Mouse (Mus musculus): ENCODE measurements around the gene Clk3.

Clk3 gene

GRCm38 (mm10) chr9:57770214-57770613 is 4.6 kb upstream of the Clk3 start:
- no peak for DNase-seq (ENCODE audit: low spot score)

GRCm38 (mm10) chr9:57769539-57770069 is 3.9 kb upstream of the Clk3 start:
- no peak for DNase-seq (ENCODE audit: low spot score)

- DNase-seq (ENCODE audit: low spot score), result no peak
Measured at GRCm38 (mm10) chr9:57767231-57767630, 1.6 kb upstream of the Clk3 start.

GRCm38 (mm10) chr9:57766431-57766830 is 771 bp upstream of the Clk3 start:
- no peak for DNase-seq (ENCODE audit: low spot score)

GRCm38 (mm10) chr9:57764974-57765363 is 691 bp downstream of the Clk3 start:
- peak; percentile 96 for DNase-seq (ENCODE audit: low spot score)

GRCm38 (mm10) chr9:57764147-57764973 is 1.3 kb downstream of the Clk3 start:
- peak; percentile 57 for DNase-seq (ENCODE audit: low spot score)

GRCm38 (mm10) chr9:57762563-57762991 is 3.1 kb downstream of the Clk3 start:
- DNase-seq (ENCODE audit: low spot score), result peak; percentile 69

GRCm38 (mm10) chr9:57761563-57762551 is 3.8 kb downstream of the Clk3 start:
- DNase-seq (ENCODE audit: low spot score), result no peak

- no peak for DNase-seq (ENCODE audit: low spot score)
Measured at GRCm38 (mm10) chr9:57760416-57761146, 5.1 kb downstream of the Clk3 start.

GRCm38 (mm10) chr9:57759289-57759688 is 6.4 kb downstream of the Clk3 start:
- peak; percentile 81 for DNase-seq (ENCODE audit: low spot score)

- DNase-seq (ENCODE audit: low spot score), result no peak
Measured at GRCm38 (mm10) chr9:57758528-57758927, 7.1 kb downstream of the Clk3 start.

- peak; percentile 41 for DNase-seq (ENCODE audit: low spot score)
Measured at GRCm38 (mm10) chr9:57757578-57757977, 8.1 kb downstream of the Clk3 start.

GRCm38 (mm10) chr9:57750901-57751300 is 14.8 kb downstream of the Clk3 start:
- DNase-seq (ENCODE audit: low spot score), result no peak

GRCm38 (mm10) chr9:57748831-57749230 is 16.8 kb downstream of the Clk3 start:
- no peak for DNase-seq (ENCODE audit: low spot score)

GRCm38 (mm10) chr9:57748137-57748536 is 17.5 kb downstream of the Clk3 start:
- no peak for DNase-seq (ENCODE audit: low spot score)

- DNase-seq (ENCODE audit: low spot score), result no peak
Measured at GRCm38 (mm10) chr9:57747067-57747466, 18.6 kb downstream of the Clk3 start.

GRCm38 (mm10) chr9:57744462-57745091 is 21.1 kb downstream of the Clk3 start:
- DNase-seq (ENCODE audit: low spot score), result peak; percentile 65

- no peak for DNase-seq (ENCODE audit: low spot score)
Measured at GRCm38 (mm10) chr9:57739863-57740262, 25.8 kb downstream of the Clk3 start.

GRCm38 (mm10) chr9:57733606-57734005 is 32.1 kb downstream of the Clk3 start:
- DNase-seq (ENCODE audit: low spot score), result no peak

GRCm38 (mm10) chr9:57728312-57728711 is 37.3 kb downstream of the Clk3 start:
- DNase-seq (ENCODE audit: low spot score), result no peak

GRCm38 (mm10) chr9:57724701-57725100 is 41.0 kb downstream of the Clk3 start:
- no peak for DNase-seq (ENCODE audit: low spot score)

All from lung, postnatal 25 days (tissue).